ENCODE assay signal across 9 mouse cellular contexts in the genomic region with DNA sequence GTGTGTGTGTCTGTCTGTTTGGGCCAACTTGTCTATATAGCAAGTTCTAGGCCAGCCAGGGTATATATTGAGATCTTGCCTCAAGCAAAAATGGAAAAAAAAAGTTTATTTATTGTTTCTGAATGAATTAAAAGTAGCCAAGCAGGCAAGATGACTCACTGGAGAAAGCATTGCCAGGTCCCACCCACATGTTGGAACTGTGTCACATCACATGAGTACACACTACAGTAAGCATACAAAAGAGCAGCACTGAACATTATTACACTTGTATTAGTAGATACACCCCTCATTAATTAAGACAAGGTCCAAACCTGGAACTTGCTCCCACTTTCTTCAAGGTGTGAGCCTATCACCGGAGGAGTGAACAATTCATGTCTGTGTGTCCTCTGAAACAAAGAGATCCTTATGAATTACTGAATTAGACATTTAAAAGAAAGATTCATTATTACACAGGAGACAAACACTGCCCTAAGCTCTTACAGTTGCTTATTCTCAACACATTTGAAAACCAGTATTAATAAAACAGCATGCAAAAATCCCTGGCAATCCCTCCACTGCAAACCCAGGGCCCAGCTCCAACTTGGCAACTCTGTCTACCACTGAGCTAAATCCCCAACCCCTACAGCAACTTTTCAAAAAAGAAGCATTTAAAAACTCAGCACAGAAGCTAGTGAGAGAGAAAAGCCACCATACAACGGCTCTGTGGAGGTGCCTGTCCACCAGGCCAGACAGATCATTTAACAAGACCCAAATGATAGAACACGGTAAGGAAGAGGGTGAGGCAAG. TPM values are rescaled to one million over a fixed set of nuclear protein-coding genes. Genes with fewer than 3 reads are reported as not detected.
A peak's percentile ranks its signal among the peaks of the same experiment; 100 is the strongest.
DNase-seq lines count a peak whose midpoint lies in the region; ATAC-seq and TF ChIP-seq lines count a peak whose summit lies in the region.
"Had no signal": no experiment of that assay in that cellular context is flagged by ENCODE, and none has a peak within 500 bp of the region (broad histone marks: within the 10 kb centered on the region; RNA-seq: fewer than 3 reads in every experiment).

No protein-coding gene starts in this region.

- TF ChIP-seq POLR2A in bone marrow macrophage, adult 2 months (IDR thresholded peaks at IDR 0.05; ENCODE audit: borderline replicate concordance, low read depth, low read length): no peak

- peak; percentile 46; the same call in 1 of the 2 replicates for ATAC-seq in forebrain, embryonic 14.5 days
- ATAC-seq in forebrain, embryonic 11.5 days (replicated peaks; ENCODE audit: low FRiP score): no peak
- no peak for ATAC-seq in CD4-positive, CD25-positive, alpha-beta regulatory T cell, adult 4 months

- peaks cover 33% of the 10 kb centered on the region for H3K36me3 ChIP-seq in forebrain, embryonic 14.5 days (ENCODE audit: control insufficient read depth, insufficient read depth, low read length)
- H3K36me3 ChIP-seq in forebrain, embryonic 11.5 days (ENCODE audit: control insufficient read depth, insufficient read depth, low read length): peaks cover 14% of the 10 kb centered on the region; the same call in 1 of the 2 replicates

- intact Hi-C loops in heart, postnatal 10 days (cut with DNase I): no loop called here

- no peaks in the 10 kb centered on the region for H3K4me1 ChIP-seq in forebrain, embryonic 14.5 days (ENCODE audit: control insufficient read depth, insufficient read depth, low read length)
- H3K4me1 ChIP-seq in forebrain, embryonic 11.5 days (replicated peaks; ENCODE audit: control insufficient read depth, insufficient read depth, low read length): no peaks in the 10 kb centered on the region
- peaks cover 25% of the 10 kb centered on the region for H3K4me1 ChIP-seq in bone marrow macrophage, adult 2 months (ENCODE audit: control insufficient read depth, insufficient read depth, low read length)
- H3K4me1 ChIP-seq: lung, embryonic 15.5 days had no signal

- 81% methylated on average over 3 of the region's 3 CpGs for WGBS in forebrain, embryonic 14.5 days
- 94% methylated on average over 3 of the region's 3 CpGs for WGBS in forebrain, embryonic 11.5 days

- peak; percentile 46 for DNase-seq in forebrain, embryonic 14.5 days (ENCODE audit: low spot score)
- DNase-seq in forebrain, embryonic 11.5 days (ENCODE audit: low spot score): no peak
- DNase-seq in heart, postnatal 10 days: peak; percentile 79 to 80
- peak; percentile 43 to 50 for DNase-seq in lung, postnatal 4 days
- no peak for DNase-seq in testis, postnatal 14 days (ENCODE audit: low spot score)
- no peak for DNase-seq in yolk sac, embryonic 10.5 days (ENCODE audit: low spot score)

- no peaks in the 10 kb centered on the region for H3K9me3 ChIP-seq in forebrain, embryonic 14.5 days (replicated peaks; ENCODE audit: control insufficient read depth, low read length)
- H3K9me3 ChIP-seq in forebrain, embryonic 11.5 days (ENCODE audit: control insufficient read depth, low read length): no peaks in the 10 kb centered on the region
- H3K9me3 ChIP-seq: lung, embryonic 15.5 days had no signal

- no peak overlapping the region for H3K4me3 ChIP-seq in forebrain, embryonic 14.5 days (ENCODE audit: low read depth, low read length)
- H3K4me3 ChIP-seq in forebrain, embryonic 11.5 days (ENCODE audit: low read depth, low read length): no peak overlapping the region
- H3K4me3 ChIP-seq in bone marrow macrophage, adult 2 months (ENCODE audit: insufficient read depth, low read length): no peak overlapping the region
- H3K4me3 ChIP-seq: lung, embryonic 15.5 days had no signal

- TF ChIP-seq CTCF in bone marrow macrophage, adult 2 months (IDR thresholded peaks at IDR 0.05; ENCODE audit: low read depth, low read length): no peak

- H3K27ac ChIP-seq in forebrain, embryonic 14.5 days (ENCODE audit: low read depth, low read length): no peak overlapping the region
- no peak overlapping the region for H3K27ac ChIP-seq in forebrain, embryonic 11.5 days (ENCODE audit: low read depth, low read length)
- H3K27ac ChIP-seq in bone marrow macrophage, adult 2 months (ENCODE audit: insufficient read depth, low read depth, low read length): peak overlapping the region; percentile 7; the same call in 1 of the 2 replicates
- H3K27ac ChIP-seq: lung, embryonic 15.5 days had no signal

- no peak overlapping the region for H3K4me2 ChIP-seq in forebrain, embryonic 14.5 days (ENCODE audit: low read length)
- H3K4me2 ChIP-seq in forebrain, embryonic 11.5 days (ENCODE audit: low read depth, low read length, severe bottlenecking): no peak overlapping the region
- H3K4me2 ChIP-seq: lung, embryonic 15.5 days had no signal

- no peaks in the 10 kb centered on the region for H3K27me3 ChIP-seq in forebrain, embryonic 14.5 days (replicated peaks; ENCODE audit: control insufficient read depth, insufficient read depth, low read length)
- H3K27me3 ChIP-seq in forebrain, embryonic 11.5 days (ENCODE audit: control insufficient read depth, insufficient read depth, low read length): no peaks in the 10 kb centered on the region
- H3K27me3 ChIP-seq: lung, embryonic 15.5 days had no signal

- H3K9ac ChIP-seq in forebrain, embryonic 14.5 days (ENCODE audit: low read length): no peak overlapping the region
- H3K9ac ChIP-seq in forebrain, embryonic 11.5 days (ENCODE audit: low read length): no peak overlapping the region
- H3K9ac ChIP-seq: lung, embryonic 15.5 days had no signal

RNA-seq across cellular contexts. Expression of a gene that starts 11.1 kb away (rescaled TPM):
- 20.9 and 22.1 TPM in 2 replicates for polyA plus RNA-seq in forebrain, embryonic 14.5 days (2014; fragmentation: Nextera tagmentation; extraction: Ambion mirVana)
- polyA plus RNA-seq in forebrain, embryonic 11.5 days (2014; fragmentation: Nextera tagmentation; extraction: Ambion mirVana): 43.2 and 46.6 TPM in 2 replicates
- polyA plus RNA-seq in bone marrow macrophage, adult 2 months (2012; ENCODE audit: insufficient read depth, insufficient read length, missing spikeins): 10.5 and 10.6 TPM in 2 replicates
- 1 to 10 TPM; 5.9 to 6.2 TPM for total RNA-seq in heart, postnatal 10 days (2021)
- polyA plus RNA-seq in CD4-positive, CD25-positive, alpha-beta regulatory T cell, adult 4 months (2017; shearing (Covaris generic)): 1 to 10 TPM; 8.1 to 8.9 TPM

RNA-seq across cellular contexts. Expression of a gene that starts 12.8 kb away (rescaled TPM):
- 11.3 and 13.9 TPM in 2 replicates for polyA plus RNA-seq in forebrain, embryonic 14.5 days (2014; fragmentation: Nextera tagmentation; extraction: Ambion mirVana)
- 33.7 and 35.7 TPM in 2 replicates for polyA plus RNA-seq in forebrain, embryonic 11.5 days (2014; fragmentation: Nextera tagmentation; extraction: Ambion mirVana)
- 9.3 and 10.2 TPM in 2 replicates for polyA plus RNA-seq in bone marrow macrophage, adult 2 months (2012; ENCODE audit: insufficient read depth, insufficient read length, missing spikeins)
- 1 to 10 TPM; 3.0 to 5.2 TPM for total RNA-seq in heart, postnatal 10 days (2021)
- 1 to 10 TPM; 8.6 to 9.1 TPM for polyA plus RNA-seq in CD4-positive, CD25-positive, alpha-beta regulatory T cell, adult 4 months (2017; shearing (Covaris generic))

RNA-seq across cellular contexts. Expression of a gene that starts 17.0 kb away (rescaled TPM):
- polyA plus RNA-seq in forebrain, embryonic 14.5 days (2014; fragmentation: Nextera tagmentation; extraction: Ambion mirVana): 5.2 TPM in 2 replicates
- polyA plus RNA-seq in forebrain, embryonic 11.5 days (2014; fragmentation: Nextera tagmentation; extraction: Ambion mirVana): 17.1 and 20.0 TPM in 2 replicates
- 1.6 and 2.1 TPM in 2 replicates for polyA plus RNA-seq in bone marrow macrophage, adult 2 months (2012; ENCODE audit: insufficient read depth, insufficient read length, missing spikeins)
- 1 to 10 TPM in 1 of 2 experiments, under 1 TPM in 1; 0.57 to 1.2 TPM for total RNA-seq in heart, postnatal 10 days (2021)
- 1 to 10 TPM; 2.5 to 2.8 TPM for polyA plus RNA-seq in CD4-positive, CD25-positive, alpha-beta regulatory T cell, adult 4 months (2017; shearing (Covaris generic))

RNA-seq across cellular contexts. Expression of a gene that starts 18.3 kb away (rescaled TPM):
- polyA plus RNA-seq in forebrain, embryonic 14.5 days (2014; fragmentation: Nextera tagmentation; extraction: Ambion mirVana): 22.7 and 26.1 TPM in 2 replicates
- 42.2 and 43.4 TPM in 2 replicates for polyA plus RNA-seq in forebrain, embryonic 11.5 days (2014; fragmentation: Nextera tagmentation; extraction: Ambion mirVana)
- polyA plus RNA-seq in bone marrow macrophage, adult 2 months (2012; ENCODE audit: insufficient read depth, insufficient read length, missing spikeins): 3.6 and 4.5 TPM in 2 replicates
- 1 to 10 TPM; 4.9 to 6.6 TPM for total RNA-seq in heart, postnatal 10 days (2021)
- polyA plus RNA-seq in CD4-positive, CD25-positive, alpha-beta regulatory T cell, adult 4 months (2017; shearing (Covaris generic)): 10 to 100 TPM in 1 of 2 experiments, 1 to 10 TPM in 1; 8.3 to 10.7 TPM

RNA-seq across cellular contexts. Expression of a gene that starts 25.8 kb away (rescaled TPM):
- 10.6 and 11.9 TPM in 2 replicates for polyA plus RNA-seq in forebrain, embryonic 14.5 days (2014; fragmentation: Nextera tagmentation; extraction: Ambion mirVana)
- 3.1 and 3.8 TPM in 2 replicates for polyA plus RNA-seq in forebrain, embryonic 11.5 days (2014; fragmentation: Nextera tagmentation; extraction: Ambion mirVana)
- 5.1 and 6.1 TPM in 2 replicates for polyA plus RNA-seq in bone marrow macrophage, adult 2 months (2012; ENCODE audit: insufficient read depth, insufficient read length, missing spikeins)
- total RNA-seq in heart, postnatal 10 days (2021): 10 to 100 TPM; 13.1 to 17.8 TPM
- 10 to 100 TPM; 15.1 to 20.3 TPM for polyA plus RNA-seq in CD4-positive, CD25-positive, alpha-beta regulatory T cell, adult 4 months (2017; shearing (Covaris generic))

Comparison
In these comparisons a context has a peak if more than half of its experiments do, and no peak if none do; other contexts are left out.
1. DNase-seq: peak in forebrain, embryonic 14.5 days (single experiment), heart, postnatal 10 days (2 of 2) and lung, postnatal 4 days (2 of 2); none in forebrain, embryonic 11.5 days (single experiment), testis, postnatal 14 days (single experiment) and yolk sac, embryonic 10.5 days (single experiment).